Mouse (Mus musculus) left cerebral cortex, adult 18-20 months (tissue): ENCODE measurements at regions not wholly inside any gene's neighbourhood (a gene's known extent, or its start where the extent isn't known, plus 50 kb on each side); places are given as distances from the start of the nearest gene placed in this dataset.
"Not testable (repeated sequence)": the region's sequence is repeated elsewhere in the genome, so short reads cannot be mapped to it uniquely, and the experiment has no call there.

ENCODE experiments used
- DNase-seq, 2 experiments: peaks; one replicate each; pipeline ENCODE4 v3.0.0; 2021 to 2022; ENCODE audit warnings: low spot score in 2 of 2, mixed read lengths in 1 of 2

DNA sequence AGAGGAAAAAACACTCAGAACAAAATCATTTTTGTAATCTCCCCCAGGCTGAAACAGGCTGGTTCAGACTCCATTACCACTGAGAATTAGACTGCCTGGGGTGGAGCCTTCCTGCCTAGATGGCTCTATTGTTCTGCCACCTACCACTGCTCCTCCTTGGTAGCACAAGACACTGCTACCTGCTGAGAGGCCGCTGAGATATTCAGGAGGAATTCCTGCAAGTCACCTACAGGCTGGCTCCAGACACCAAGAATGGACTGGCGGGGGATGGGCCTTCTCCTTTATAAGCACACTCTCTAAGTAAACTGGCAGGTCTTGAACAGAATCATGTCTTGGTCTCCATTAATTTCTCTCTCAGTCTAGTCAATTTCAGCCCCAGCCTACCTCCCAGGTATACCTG, 3289.4 kb downstream of the Gm37988 start:
- no peak for DNase-seq

DNA sequence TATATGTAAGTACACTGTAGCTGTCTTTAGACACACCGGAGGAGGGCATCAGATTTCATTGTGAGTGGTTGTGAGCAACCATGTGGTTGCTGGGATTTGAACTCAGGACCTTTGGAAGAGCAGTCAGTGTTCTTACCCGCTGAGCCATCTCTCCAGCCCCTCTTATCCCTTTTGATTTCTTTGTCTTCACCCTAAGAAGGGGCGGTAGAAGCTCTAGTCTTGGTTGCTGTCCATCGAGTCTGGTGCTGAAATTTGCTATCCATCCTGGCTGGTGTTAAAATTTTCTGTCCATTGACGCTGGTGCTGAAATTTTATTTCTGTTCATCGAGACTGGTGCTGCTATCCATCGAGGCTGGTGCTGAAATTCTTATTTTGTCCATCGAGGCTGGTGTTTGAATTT, 3290.9 kb upstream of the A830018L16Rik start:
- DNase-seq = not testable (repeated sequence)

- DNase-seq = peak in 1 of 2 experiments; percentile 1
These were observed 3279.2 kb upstream of the A830018L16Rik start for GRCm38 (mm10) chr1:8134434-8135433.

DNA sequence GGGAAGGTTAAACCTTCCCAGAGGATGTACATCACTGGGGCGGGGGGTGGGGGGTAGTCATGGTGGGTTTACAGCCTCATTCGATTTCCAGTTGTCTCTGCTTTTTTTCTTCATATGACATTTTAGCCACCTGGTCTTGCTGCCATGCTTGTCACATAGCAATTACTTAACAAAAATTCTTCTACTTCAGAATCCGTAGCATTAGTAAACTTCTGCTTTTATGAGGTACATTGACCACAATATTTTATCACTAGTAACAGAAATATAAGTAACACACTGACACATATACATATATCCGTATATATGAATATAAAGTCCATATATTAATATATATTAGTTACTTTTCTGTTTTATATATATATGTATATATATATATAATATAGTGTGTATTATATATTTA, 3271.3 kb upstream of the A830018L16Rik start:
- DNase-seq = no peak

DNA sequence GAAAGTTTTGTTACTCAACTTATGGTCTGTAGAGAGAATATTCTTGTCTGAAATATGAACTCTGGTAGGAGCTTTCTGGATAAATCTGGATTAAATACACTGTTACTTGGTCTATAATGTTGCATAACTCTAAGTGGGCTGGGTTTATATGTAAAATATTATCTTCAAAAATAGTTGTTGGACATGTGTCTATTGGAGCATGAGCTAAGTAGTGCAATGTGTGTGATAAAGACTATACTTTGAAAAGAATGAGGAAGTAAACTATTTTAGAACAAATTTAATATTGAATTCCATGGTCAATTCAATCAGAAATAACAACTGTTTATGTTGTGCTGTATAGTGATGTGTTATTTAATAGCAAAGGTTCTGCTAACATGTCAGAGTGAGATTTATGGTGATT, 3240.7 kb upstream of the A830018L16Rik start:
- DNase-seq = no peak
